ENCODE assay signal across 9 mouse cellular contexts in genomic region chr6:38160556-38160955, GRCm38 (mm10). TPM values are rescaled to one million over a fixed set of nuclear protein-coding genes. Genes with fewer than 3 reads are reported as not detected.
DNase-seq lines count a peak whose midpoint lies in the region; ATAC-seq lines count a peak whose summit lies in the region.
"Had no signal": no experiment of that assay in that cellular context is flagged by ENCODE, and none has a peak within 500 bp of the region (broad histone marks: within the 10 kb centered on the region; RNA-seq: fewer than 3 reads in every experiment).

No protein-coding gene starts in this region.

- no peak overlapping the region for H3K4me3 ChIP-seq in forebrain, embryonic 10.5 days
- no peak overlapping the region for H3K4me3 ChIP-seq in forebrain, embryonic 11.5 days (ENCODE audit: low read depth, low read length)
- H3K4me3 ChIP-seq in neural tube, embryonic 11.5 days (ENCODE audit: low read depth, low read length) = no peak overlapping the region
- H3K4me3 ChIP-seq in intestine, embryonic 16.5 days (ENCODE audit: low read length) = no peak overlapping the region
- H3K4me3 ChIP-seq in neural tube, embryonic 15.5 days (replicated peaks) = no peak overlapping the region
- H3K4me3 ChIP-seq: heart, adult 2 months had no signal

- peak overlapping the region; percentile 53 for H3K27ac ChIP-seq in forebrain, embryonic 10.5 days
- no peak overlapping the region for H3K27ac ChIP-seq in forebrain, embryonic 11.5 days (ENCODE audit: low read depth, low read length)
- H3K27ac ChIP-seq in neural tube, embryonic 11.5 days (ENCODE audit: low read depth, low read length) = peak overlapping the region; percentile 49; the same call in 1 of the 2 replicates
- H3K27ac ChIP-seq in intestine, embryonic 16.5 days (ENCODE audit: low read length) = no peak overlapping the region
- peak overlapping the region; percentile 70 for H3K27ac ChIP-seq in neural tube, embryonic 15.5 days (replicated peaks)
- H3K27ac ChIP-seq: heart, adult 2 months had no signal

- peaks cover 54% of the 10 kb centered on the region for H3K4me1 ChIP-seq in forebrain, embryonic 10.5 days
- no peaks in the 10 kb centered on the region for H3K4me1 ChIP-seq in forebrain, embryonic 11.5 days (replicated peaks; ENCODE audit: control insufficient read depth, insufficient read depth, low read length)
- peaks cover 36% of the 10 kb centered on the region for H3K4me1 ChIP-seq in neural tube, embryonic 11.5 days (ENCODE audit: control insufficient read depth, insufficient read depth, low read length)
- no peaks in the 10 kb centered on the region for H3K4me1 ChIP-seq in intestine, embryonic 16.5 days (ENCODE audit: control insufficient read depth, insufficient read depth, low read length)
- H3K4me1 ChIP-seq in neural tube, embryonic 15.5 days = peaks cover 30% of the 10 kb centered on the region

- no peak for DNase-seq in forebrain, embryonic 10.5 days (ENCODE audit: extremely low spot score, low spot score)
- no peak for DNase-seq in forebrain, embryonic 11.5 days (ENCODE audit: low spot score)
- DNase-seq in neural tube, embryonic 11.5 days (ENCODE audit: low spot score) = no peak
- DNase-seq in neural tube, embryonic 10.5 days (ENCODE audit: extremely low spot score, low spot score) = no peak
- DNase-seq in urinary bladder, adult 18-20 months (ENCODE audit: low spot score in 2 of 2) = no peak
- DNase-seq in cerebellum, adult 18-20 months = no peak

- no peaks in the 10 kb centered on the region for H3K27me3 ChIP-seq in forebrain, embryonic 10.5 days (ENCODE audit: poor library complexity, severe bottlenecking)
- no peaks in the 10 kb centered on the region for H3K27me3 ChIP-seq in forebrain, embryonic 11.5 days (ENCODE audit: control insufficient read depth, insufficient read depth, low read length)
- H3K27me3 ChIP-seq in neural tube, embryonic 11.5 days (ENCODE audit: control insufficient read depth, insufficient read depth, low read length) = no peaks in the 10 kb centered on the region
- no peaks in the 10 kb centered on the region for H3K27me3 ChIP-seq in intestine, embryonic 16.5 days (replicated peaks; ENCODE audit: control insufficient read depth, insufficient read depth, low read length)
- no peaks in the 10 kb centered on the region for H3K27me3 ChIP-seq in neural tube, embryonic 15.5 days (replicated peaks)

- peaks cover 48% of the 10 kb centered on the region for H3K36me3 ChIP-seq in forebrain, embryonic 10.5 days (replicated peaks)
- H3K36me3 ChIP-seq in forebrain, embryonic 11.5 days (ENCODE audit: control insufficient read depth, insufficient read depth, low read length) = no peaks in the 10 kb centered on the region
- no peaks in the 10 kb centered on the region; the same call in 1 of the 2 replicates for H3K36me3 ChIP-seq in neural tube, embryonic 11.5 days (ENCODE audit: control insufficient read depth, insufficient read depth, low read length)
- no peaks in the 10 kb centered on the region for H3K36me3 ChIP-seq in intestine, embryonic 16.5 days (ENCODE audit: control insufficient read depth, insufficient read depth, low read length)
- peaks cover 16% of the 10 kb centered on the region for H3K36me3 ChIP-seq in neural tube, embryonic 15.5 days

- H3K4me2 ChIP-seq in forebrain, embryonic 11.5 days (ENCODE audit: low read depth, low read length, severe bottlenecking) = no peak overlapping the region
- H3K4me2 ChIP-seq in neural tube, embryonic 11.5 days (ENCODE audit: low read depth) = no peak overlapping the region
- no peak overlapping the region for H3K4me2 ChIP-seq in intestine, embryonic 16.5 days (ENCODE audit: low read depth, low read length)
- H3K4me2 ChIP-seq in neural tube, embryonic 15.5 days = no peak overlapping the region; the same call in 1 of the 2 replicates

- no peaks in the 10 kb centered on the region for H3K9me3 ChIP-seq in forebrain, embryonic 10.5 days
- no peaks in the 10 kb centered on the region for H3K9me3 ChIP-seq in forebrain, embryonic 11.5 days (ENCODE audit: control insufficient read depth, low read length)
- no peaks in the 10 kb centered on the region for H3K9me3 ChIP-seq in neural tube, embryonic 11.5 days (ENCODE audit: control insufficient read depth, low read length)
- no peaks in the 10 kb centered on the region for H3K9me3 ChIP-seq in intestine, embryonic 16.5 days (ENCODE audit: control insufficient read depth, low read length)
- no peaks in the 10 kb centered on the region for H3K9me3 ChIP-seq in neural tube, embryonic 15.5 days (replicated peaks)

- no peak for ATAC-seq in forebrain, embryonic 11.5 days (replicated peaks; ENCODE audit: low FRiP score)
- ATAC-seq in neural tube, embryonic 11.5 days (ENCODE audit: insufficient read depth, low FRiP score, low TSS enrichment) = no peak
- ATAC-seq in intestine, embryonic 16.5 days = 0 out of 2 replicates have a peak, but pooled peaks have one; percentile 18
- ATAC-seq in neural tube, embryonic 15.5 days (ENCODE audit: low FRiP score) = peak; percentile 15; the same call in 1 of the 2 replicates

- WGBS in forebrain, embryonic 10.5 days = 86% methylated on average over 2 of the region's 2 CpGs
- 76% methylated on average over 2 of the region's 2 CpGs for WGBS in forebrain, embryonic 11.5 days
- 83% methylated on average over 2 of the region's 2 CpGs for WGBS in neural tube, embryonic 11.5 days
- 72% methylated on average over 2 of the region's 2 CpGs for WGBS in intestine, embryonic 16.5 days
- 60% methylated on average over 2 of the region's 2 CpGs for WGBS in neural tube, embryonic 15.5 days

- no peak overlapping the region; the same call in 1 of the 2 replicates for H3K9ac ChIP-seq in forebrain, embryonic 11.5 days (ENCODE audit: low read length)
- no peak overlapping the region for H3K9ac ChIP-seq in neural tube, embryonic 11.5 days (ENCODE audit: low read length)
- no peak overlapping the region for H3K9ac ChIP-seq in intestine, embryonic 16.5 days (ENCODE audit: low read depth, low read length)
- no peak overlapping the region for H3K9ac ChIP-seq in neural tube, embryonic 15.5 days (replicated peaks)

RNA-seq across cellular contexts. Expression of gene Atp6v0a4, which starts 36.2 kb away (rescaled TPM):
- not detected in 2 replicates for polyA plus RNA-seq in forebrain, embryonic 10.5 days (2016; fragmentation: Nextera tagmentation; extraction: Ambion mirVana)
- not detected in 2 replicates for polyA plus RNA-seq in forebrain, embryonic 11.5 days (2014; fragmentation: Nextera tagmentation; extraction: Ambion mirVana)
- not detected in 2 replicates for polyA plus RNA-seq in neural tube, embryonic 11.5 days (2014; fragmentation: Nextera tagmentation; extraction: Ambion mirVana)
- 5.1 and 5.4 TPM in 2 replicates for polyA plus RNA-seq in intestine, embryonic 16.5 days (2015; fragmentation: Nextera tagmentation; extraction: Ambion mirVana)
- 0.49 and 0.79 TPM in 2 replicates for polyA plus RNA-seq in neural tube, embryonic 15.5 days (2015; fragmentation: Nextera tagmentation; extraction: Ambion mirVana)

RNA-seq across cellular contexts. Expression of gene Tmem213, which starts 51.5 kb away (rescaled TPM):
- polyA plus RNA-seq in forebrain, embryonic 10.5 days (2016; fragmentation: Nextera tagmentation; extraction: Ambion mirVana) = not detected in 2 replicates
- polyA plus RNA-seq in forebrain, embryonic 11.5 days (2014; fragmentation: Nextera tagmentation; extraction: Ambion mirVana) = not detected in 2 replicates
- not detected in 2 replicates for polyA plus RNA-seq in neural tube, embryonic 11.5 days (2014; fragmentation: Nextera tagmentation; extraction: Ambion mirVana)
- not detected in 2 replicates for polyA plus RNA-seq in intestine, embryonic 16.5 days (2015; fragmentation: Nextera tagmentation; extraction: Ambion mirVana)
- not detected in 2 replicates for polyA plus RNA-seq in neural tube, embryonic 15.5 days (2015; fragmentation: Nextera tagmentation; extraction: Ambion mirVana)
- polyA plus RNA-seq: heart, adult 2 months had no signal

Comparison
In these comparisons a context has a peak if more than half of its experiments do, and no peak if none do; other contexts are left out.
1. H3K27ac ChIP-seq: peak in forebrain, embryonic 10.5 days (single experiment), neural tube, embryonic 11.5 days (single experiment) and neural tube, embryonic 15.5 days (single experiment); none in forebrain, embryonic 11.5 days (single experiment) and intestine, embryonic 16.5 days (single experiment).
2. ATAC-seq: peak in intestine, embryonic 16.5 days (single experiment) and neural tube, embryonic 15.5 days (single experiment); none in forebrain, embryonic 11.5 days (single experiment) and neural tube, embryonic 11.5 days (single experiment).